ENCODE assay signal across 13 mouse cellular contexts in the genomic region with DNA sequence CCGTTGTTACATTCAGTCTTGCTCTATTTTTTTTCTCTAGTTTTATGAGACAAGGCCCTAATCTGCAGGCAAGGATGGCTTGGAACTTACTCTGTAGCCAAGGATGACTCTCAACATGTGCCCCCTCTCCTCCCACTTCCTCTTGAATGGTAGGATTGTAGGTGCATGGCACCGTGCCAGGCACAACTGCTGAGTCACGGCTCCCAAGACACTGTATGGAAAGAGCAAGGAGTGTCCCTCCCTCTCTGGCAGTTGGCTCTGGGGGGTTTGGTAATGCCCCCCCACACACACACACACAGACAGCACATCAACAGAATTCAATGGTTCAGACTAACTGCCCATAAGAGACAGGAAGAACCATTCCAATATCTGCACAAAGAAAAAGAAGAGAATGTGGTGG.
A peak's percentile ranks its signal among the peaks of the same experiment; 100 is the strongest.
DNase-seq lines count a peak whose midpoint lies in the region.
"Had no signal": no experiment of that assay in that cellular context is flagged by ENCODE, and none has a peak within 500 bp of the region (broad histone marks: within the 10 kb centered on the region; RNA-seq: fewer than 3 reads in every experiment).

No protein-coding gene starts in this region.

- intact Hi-C loops in left cerebral cortex, postnatal 10 days (cut with DNase I): no loop called here

- peak; percentile 31 to 56 for DNase-seq in left cerebral cortex, adult 18-20 months (ENCODE audit: low spot score in 2 of 2)
- no peak for DNase-seq in left cerebral cortex, postnatal 10 days (ENCODE audit: extremely low spot score in 1 of 2, low spot score in 2 of 2)
- DNase-seq in 3134 (ENCODE audit: extremely low read depth, insufficient read length, low spot score) (peak; percentile 53), 3T3-L1 (ENCODE audit: low read depth, low spot score) (peak; percentile 75)
- DNase-seq in frontal cortex, postnatal 36 days (ENCODE audit: low spot score in 2 of 2): peak; percentile 38 to 47
- no peak for DNase-seq in urinary bladder, adult 18-20 months (ENCODE audit: low spot score in 2 of 2)
- DNase-seq in embryo, embryonic 10 days (ENCODE audit: low spot score): no peak
- DNase-seq: adrenal gland, adult 8-10 months; cerebellum, adult 9-11 months; gastrocnemius, postnatal 10 days; kidney, adult 18-20 months; kidney, postnatal 14 days; liver, postnatal 0 days had no signal

Comparison
In these comparisons a context has a peak if more than half of its experiments do, and no peak if none do; other contexts are left out.
1. DNase-seq: peak in left cerebral cortex, adult 18-20 months (2 of 2), 3134 (single experiment), 3T3-L1 (single experiment) and frontal cortex, postnatal 36 days (2 of 2); none in left cerebral cortex, postnatal 10 days (0 of 2), urinary bladder, adult 18-20 months (0 of 2) and embryo, embryonic 10 days (single experiment).